Mouse (Mus musculus) liver, adult 2 months (tissue): ENCODE data around the gene Vmn1r5. TPM values are rescaled to one million over a fixed set of nuclear protein-coding genes. Genes with fewer than 3 reads are reported as not detected.
"Not testable (repeated sequence)": the region's sequence is repeated elsewhere in the genome, so short reads cannot be mapped to it uniquely, and the experiment has no call there.

Experiments
- DNase-seq: peaks from one replicate; pipeline ENCODE4 v3.0.0-alpha.2; 2011; ENCODE audit warnings: low read depth, low spot score; ENCODE audit errors: extremely low read depth
- H3K27ac ChIP-seq: fragments of 200-500 bp; replicated peaks from 2 replicates; pipeline ENCODE4 v1.5.1; 2012; ENCODE audit warnings: low read depth, mild to moderate bottlenecking, control low read depth, inconsistent platforms, low read length; ENCODE audit not compliant: insufficient read depth
- H3K27me3 ChIP-seq: fragments of 200-500 bp; 2 replicates; pipeline ENCODE4 v1.6.1; 2012; ENCODE audit warnings: mild to moderate bottlenecking, moderate library complexity, low read length, inconsistent platforms; ENCODE audit not compliant: control insufficient read depth, insufficient read depth
- H3K36me3 ChIP-seq: fragments of 200-500 bp; 2 replicates; pipeline ENCODE4 v1.6.1; 2012; ENCODE audit warnings: low read length, inconsistent platforms; ENCODE audit not compliant: control insufficient read depth, insufficient read depth
- H3K4me1 ChIP-seq: fragments of 200-500 bp; 2 replicates; pipeline ENCODE4 v1.6.1; 2011; ENCODE audit warnings: low read length; ENCODE audit not compliant: control insufficient read depth, insufficient read depth
- H3K4me3 ChIP-seq: fragments of 200-500 bp; 2 replicates; pipeline ENCODE4 v1.5.1; 2011; ENCODE audit warnings: low read depth, mild to moderate bottlenecking, control low read depth, low read length, moderate library complexity; ENCODE audit not compliant: insufficient read depth
- H3K79me2 ChIP-seq: fragments of 200-500 bp; 2 replicates; pipeline ENCODE4 v1.6.1; 2012; ENCODE audit warnings: inconsistent platforms, mild to moderate bottlenecking, low read length, moderate library complexity; ENCODE audit not compliant: control insufficient read depth, insufficient read depth
- H3K9ac ChIP-seq: fragments of 200-500 bp; 2 replicates; pipeline ENCODE4 v1.6.1; 2012; ENCODE audit warnings: low read depth, mild to moderate bottlenecking, control low read depth, inconsistent platforms, low read length
- CTCF ChIP-seq: fragments of 200-500 bp; IDR thresholded peaks from 2 replicates; pipeline ENCODE4 v1.5.1; 2011; ENCODE audit warnings: low read depth, low read length, control low read depth
- POLR2A ChIP-seq: fragments of 200-500 bp; IDR thresholded peaks from 2 replicates; pipeline ENCODE4 v1.6.1; 2011; ENCODE audit warnings: low read length, control low read depth; ENCODE audit not compliant: insufficient read depth; ENCODE audit errors: extremely low read depth
- WGBS: fragments of 180-500 bp; shearing (Covaris S2); methylation state at CpG from one replicate; pipeline ENCODE4 v1.1.7; 2018; 5-methylcytosine and 5-hydroxymethylcytosine counted together
- polyA plus RNA-seq: library from polyadenylated mRNA; depleted of rRNA; stranded (reverse); fragments of >200 nt; gene quantifications from 2 replicates; pipeline ENCODE4 v1.2.3, GENCODE M21; 2012; rRNA removed
- total RNA-seq: library from RNA; depleted of rRNA; stranded (reverse); fragments of >200 nt; gene quantifications from 2 replicates; pipeline ENCODE4 v1.2.3, GENCODE M21; 2014; rRNA removed

Vmn1r5 gene
- total and polyA plus RNA-seq, 2 experiments = 0.09 TPM; not detected in 1

DNA sequence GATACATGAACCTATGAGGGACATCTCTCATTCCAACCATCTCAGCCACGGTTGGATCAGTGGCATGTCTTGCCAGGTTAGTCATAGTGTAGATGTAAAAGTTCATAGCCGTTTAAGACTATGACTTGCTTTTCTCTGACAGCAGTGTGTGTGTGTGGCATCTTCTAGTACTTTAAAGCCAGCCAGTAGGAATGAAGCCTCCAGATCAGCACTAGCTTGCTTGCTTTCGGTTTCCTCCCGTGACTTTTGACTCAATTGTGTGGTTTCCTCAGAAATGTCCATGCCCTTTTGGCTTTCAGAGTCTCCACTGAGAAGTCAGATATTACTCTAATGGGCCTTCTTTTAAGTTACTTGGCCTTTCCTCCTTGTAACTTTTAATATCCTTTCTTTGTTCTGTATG is 35.7 kb upstream of the Vmn1r5 start:
- DNase-seq = no peak
- 80% methylated on average over 4 of the region's 4 CpGs for WGBS

DNA sequence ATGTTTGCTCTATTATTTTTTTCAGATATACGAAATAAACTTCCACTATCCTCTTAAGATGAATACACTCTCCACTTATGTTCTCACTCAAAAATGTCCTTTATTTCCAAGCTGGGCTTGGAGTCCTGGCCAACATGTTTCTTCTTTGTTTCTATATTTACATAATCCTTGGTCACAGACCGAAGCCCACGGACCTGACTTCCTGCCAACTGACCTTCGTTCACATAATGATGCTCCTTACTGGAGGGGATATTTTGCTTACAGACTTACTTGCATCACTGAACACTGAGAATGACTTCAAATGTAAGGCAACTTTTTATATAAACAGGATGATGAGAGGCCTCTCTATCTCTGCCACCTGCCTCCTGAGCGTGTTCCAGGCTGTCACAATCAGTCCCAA is 13.6 kb upstream of the Vmn1r5 start:
- Histone ChIP-seq H3K9ac (no peak overlapping the region), H3K27ac (no peak overlapping the region), H3K27me3 (no peaks in the 10 kb centered on the region), H3K79me2 (no peaks in the 10 kb centered on the region), H3K4me3 (no peak overlapping the region), H3K36me3 (no peaks in the 10 kb centered on the region), H3K4me1 (no peaks in the 10 kb centered on the region)
- TF ChIP-seq CTCF (no peak), POLR2A (no peak)
- peak; percentile 5 for DNase-seq
- WGBS = 39% methylated on average over 5 of the region's 5 CpGs

More for the DNA sequence above, 35.7 kb upstream of the Vmn1r5 start:
- TF ChIP-seq CTCF (no peak), POLR2A (no peak)
- no peaks in the 10 kb centered on the region for H3K4me1 ChIP-seq
- H3K27me3 ChIP-seq = no peaks in the 10 kb centered on the region
- no peaks in the 10 kb centered on the region for H3K36me3 ChIP-seq
- no peaks in the 10 kb centered on the region for H3K79me2 ChIP-seq
- H3K27ac ChIP-seq = no peak overlapping the region
- H3K4me3 ChIP-seq = no peak overlapping the region
- no peak overlapping the region for H3K9ac ChIP-seq

DNA sequence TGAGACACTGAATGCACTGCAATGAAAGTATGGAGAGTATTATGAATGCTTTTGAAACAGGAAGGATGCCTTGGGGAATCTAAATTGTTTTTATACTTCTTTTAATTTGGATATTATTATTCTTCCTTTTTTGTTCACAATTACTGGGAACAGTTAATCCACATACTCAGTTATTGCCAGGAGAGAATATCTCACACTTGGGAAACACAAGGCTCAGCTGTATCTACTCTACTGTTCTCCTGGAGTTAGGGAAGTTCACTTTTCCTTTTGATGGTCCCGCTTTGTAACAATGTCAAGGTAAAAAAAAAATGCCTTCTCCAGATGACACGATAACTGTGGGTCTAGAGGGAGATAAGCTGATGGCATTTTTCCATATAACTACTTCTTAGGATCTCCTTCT is 26.9 kb downstream of the Vmn1r5 start, which contains the start of gene Vmn1r6:
TSS of gene Vmn1r6 (plus strand) at position 301 of the 400 bp plus-strand sequence.
- Histone ChIP-seq H3K4me1 (no peaks in the 10 kb centered on the region), H3K79me2 (no peaks in the 10 kb centered on the region), H3K9ac (no peak within 1 kb of the TSS), H3K27me3 (no peaks in the 10 kb centered on the region), H3K27ac (no peak within 1 kb of the TSS), H3K4me3 (no peak within 1 kb of the TSS), H3K36me3 (no peaks in the 10 kb centered on the region)
- TF ChIP-seq POLR2A (no peak), CTCF (no peak)
- no peak for DNase-seq
- 76% methylated on average over 2 of the region's 2 CpGs for WGBS

DNA sequence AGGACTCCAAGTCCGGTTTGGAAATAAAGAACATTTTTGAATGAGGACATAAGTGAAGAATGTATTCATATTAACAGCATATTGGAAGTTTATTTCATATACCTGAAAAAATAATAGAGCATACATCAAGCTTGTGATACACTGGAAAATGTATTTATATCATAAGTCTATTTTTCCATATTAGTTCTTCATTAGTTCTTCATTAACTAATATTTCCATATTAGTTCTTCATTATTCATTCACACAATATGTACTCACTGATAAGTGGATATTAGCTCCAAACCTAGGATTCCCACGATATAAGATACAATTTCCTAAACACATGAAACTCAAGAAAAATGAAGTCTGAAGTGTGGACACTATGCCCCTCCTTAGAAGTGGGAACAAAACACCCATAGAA is 55.2 kb downstream of the Vmn1r5 start, which contains the start of gene Vmn1r7:
TSS of gene Vmn1r7 (minus strand) at position 101 of the 400 bp plus-strand sequence.
- H3K9ac ChIP-seq, DNase-seq: not testable (repeated sequence)
- 87% methylated on average over 2 of the region's 2 CpGs for WGBS

DNA sequence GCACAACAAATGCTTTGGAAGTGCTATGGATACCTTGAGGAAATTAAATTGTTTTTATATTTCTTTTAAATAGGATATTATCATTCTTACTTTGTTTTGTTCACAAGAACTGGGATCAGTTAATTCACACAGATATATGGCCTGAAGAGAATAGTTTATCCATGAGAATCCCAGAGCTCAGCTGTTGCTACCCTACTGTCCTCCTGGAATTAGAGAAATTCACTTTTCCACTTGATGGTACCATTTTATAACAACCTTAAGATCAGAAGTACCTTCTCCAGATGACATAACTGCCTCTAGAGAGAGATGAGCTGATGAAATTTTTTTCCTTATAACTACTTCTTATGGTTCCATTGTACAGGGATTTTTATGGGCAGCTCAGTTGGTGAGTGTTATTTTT is 61.9 kb downstream of the Vmn1r5 start, which contains the start of gene Vmn1r8:
TSS of gene Vmn1r8 (plus strand) at position 301 of the 400 bp plus-strand sequence.
- no peak within 1 kb of the TSS for H3K27ac ChIP-seq
- H3K4me3 ChIP-seq = no peak within 1 kb of the TSS
- no peaks in the 10 kb centered on the region for H3K79me2 ChIP-seq
- H3K27me3 ChIP-seq = no peaks in the 10 kb centered on the region
- H3K36me3 ChIP-seq = no peaks in the 10 kb centered on the region
- H3K4me1 ChIP-seq = no peaks in the 10 kb centered on the region
- H3K9ac ChIP-seq = no peak within 1 kb of the TSS
- TF ChIP-seq POLR2A (no peak), CTCF (no peak)
- DNase-seq = no peak

More for the DNA sequence above, 55.2 kb downstream of the Vmn1r5 start, which contains the start of gene Vmn1r7:
- not testable (repeated sequence) for H3K27me3 ChIP-seq, H3K27ac ChIP-seq, H3K79me2 ChIP-seq, H3K36me3 ChIP-seq, H3K4me3 ChIP-seq, H3K4me1 ChIP-seq

DNA sequence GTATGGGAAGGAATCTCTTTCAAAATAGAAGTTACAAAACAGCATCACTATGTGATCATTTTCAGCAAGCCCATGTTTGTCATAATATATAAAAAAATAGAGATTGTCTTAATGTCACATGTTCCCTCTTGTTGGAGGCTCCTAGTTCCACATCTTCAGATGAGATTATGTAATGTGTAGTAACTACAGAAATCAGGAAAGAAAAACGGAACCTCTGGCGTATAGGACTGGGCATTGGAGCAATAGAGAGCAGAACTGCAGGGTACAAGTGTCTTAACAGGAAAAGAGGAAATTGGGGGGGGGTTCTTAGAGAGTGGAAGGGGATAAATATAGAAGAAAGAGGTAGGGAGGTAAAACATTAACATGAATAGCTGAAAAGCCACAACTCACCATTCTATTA is 64.6 kb downstream of the Vmn1r5 start:
- TF ChIP-seq CTCF = no peak
- TF ChIP-seq POLR2A = no peak
- Histone ChIP-seq H3K4me3 (no peak overlapping the region), H3K79me2 (no peaks in the 10 kb centered on the region), H3K27ac (no peak overlapping the region), H3K4me1 (no peaks in the 10 kb centered on the region), H3K36me3 (no peaks in the 10 kb centered on the region), H3K27me3 (no peaks in the 10 kb centered on the region), H3K9ac (no peak overlapping the region)
- 68% methylated on average over 2 of the region's 2 CpGs for WGBS
- peak; percentile 3 for DNase-seq

Other genes starting within 250 kb of the Vmn1r5 start
- 16.1 and 20.8 TPM in 2 replicates for gene Kbtbd2, start 172.5 kb upstream of the Vmn1r5 start, total RNA-seq
- 4.4 and 5.0 TPM in 2 replicates for gene Kbtbd2, start 172.5 kb upstream of the Vmn1r5 start, polyA plus RNA-seq
- gene Fkbp9, start 138.2 kb upstream of the Vmn1r5 start, total RNA-seq = 32.2 and 35.7 TPM in 2 replicates
- gene Fkbp9, start 138.2 kb upstream of the Vmn1r5 start, polyA plus RNA-seq = 12.4 and 12.6 TPM in 2 replicates
- gene Nt5c3, start 46.3 kb upstream of the Vmn1r5 start, total RNA-seq = 40.3 and 42.9 TPM in 2 replicates
- 6.2 and 12.6 TPM in 2 replicates for gene Nt5c3, start 46.3 kb upstream of the Vmn1r5 start, polyA plus RNA-seq
- 0.65 and 0.81 TPM in 2 replicates for gene Vmn1r4, start 46.3 kb upstream of the Vmn1r5 start, total RNA-seq
- gene Vmn1r4, start 46.3 kb upstream of the Vmn1r5 start, polyA plus RNA-seq = 0.06 TPM in 1 of 2 replicates, not detected in the other
- gene Vmn1r6, start 27.0 kb downstream of the Vmn1r5 start, total RNA-seq = 0.13 TPM in 1 of 2 replicates, not detected in the other
- not detected in 2 replicates for gene Vmn1r6, start 27.0 kb downstream of the Vmn1r5 start, polyA plus RNA-seq
- not detected in 2 replicates for gene Vmn1r7, start 55.1 kb downstream of the Vmn1r5 start, total RNA-seq
- gene Vmn1r7, start 55.1 kb downstream of the Vmn1r5 start, polyA plus RNA-seq = not detected in 2 replicates
- gene Vmn1r8, start 62.0 kb downstream of the Vmn1r5 start, total RNA-seq = not detected in 2 replicates
- not detected in 2 replicates for gene Vmn1r8, start 62.0 kb downstream of the Vmn1r5 start, polyA plus RNA-seq
- gene Vmn1r9, start 96.5 kb downstream of the Vmn1r5 start, total RNA-seq = not detected in 2 replicates
- gene Vmn1r9, start 96.5 kb downstream of the Vmn1r5 start, polyA plus RNA-seq = not detected in 2 replicates
- gene Vmn1r10, start 139.2 kb downstream of the Vmn1r5 start, total RNA-seq = not detected in 2 replicates
- gene Vmn1r10, start 139.2 kb downstream of the Vmn1r5 start, polyA plus RNA-seq = not detected in 2 replicates
- not detected in 2 replicates for gene Vmn1r11, start 163.2 kb downstream of the Vmn1r5 start, total RNA-seq
- gene Vmn1r11, start 163.2 kb downstream of the Vmn1r5 start, polyA plus RNA-seq = not detected in 2 replicates
- gene Vmn1r12, start 186.6 kb downstream of the Vmn1r5 start, total RNA-seq = not detected in 2 replicates
- not detected in 2 replicates for gene Vmn1r12, start 186.6 kb downstream of the Vmn1r5 start, polyA plus RNA-seq
- gene Vmn1r13, start 233.0 kb downstream of the Vmn1r5 start, total RNA-seq = not detected in 2 replicates
- gene Vmn1r13, start 233.0 kb downstream of the Vmn1r5 start, polyA plus RNA-seq = not detected in 2 replicates